Mouse (Mus musculus) urinary bladder, adult 2 months (tissue): Measurements from ENCODE around the gene Clps. TPM values are rescaled to one million over a fixed set of nuclear protein-coding genes. Genes with fewer than 3 reads are reported as not detected.

Experiments
- DNase-seq: peaks from one replicate; pipeline ENCODE4 v3.0.0; 2022; ENCODE audit warnings: low spot score
- polyA plus RNA-seq: library from polyadenylated mRNA; depleted of rRNA; stranded (reverse); fragments of >200 nt; gene quantifications from 2 replicates; pipeline ENCODE4 v1.2.3, GENCODE M21; 2012; rRNA removed

The Clps gene
- polyA plus RNA-seq, 1 experiment = 0.32 TPM

GRCm38 (mm10) chr17:28518615-28519071, 41.9 kb downstream of the Clps start:
- DNase-seq = no peak

GRCm38 (mm10) chr17:28517956-28518614, 42.5 kb downstream of the Clps start:
- peak; percentile 82 for DNase-seq

GRCm38 (mm10) chr17:28517441-28517955, 43.1 kb downstream of the Clps start, which contains the start of gene Fkbp5:
Gene Fkbp5 (minus strand): TSS chr17:28517527.
- DNase-seq = no peak

- DNase-seq = no peak
Observed at GRCm38 (mm10) chr17:28516881-28517280, 43.7 kb downstream of the Clps start.

GRCm38 (mm10) chr17:28515431-28516341, 44.9 kb downstream of the Clps start:
- DNase-seq = no peak

GRCm38 (mm10) chr17:28514555-28514954, 46.0 kb downstream of the Clps start:
- no peak for DNase-seq

- DNase-seq = no peak
Observed at GRCm38 (mm10) chr17:28513844-28514243, 46.7 kb downstream of the Clps start.

GRCm38 (mm10) chr17:28513337-28513736, 47.2 kb downstream of the Clps start:
- no peak for DNase-seq

- DNase-seq = peak; percentile 49
Observed at GRCm38 (mm10) chr17:28512696-28513095, 47.9 kb downstream of the Clps start.

GRCm38 (mm10) chr17:28511616-28512541, 48.7 kb downstream of the Clps start:
- DNase-seq = no peak

- DNase-seq = no peak
Observed at GRCm38 (mm10) chr17:28510445-28511342, 49.9 kb downstream of the Clps start.

Other genes starting within 250 kb of the Clps start
- gene Fance, start 247.2 kb downstream of the Clps start, polyA plus RNA-seq = 11.6 and 18.0 TPM in 2 replicates
- 1,892 and 2,281 TPM in 2 replicates for gene Rpl10a, start 232.3 kb downstream of the Clps start, polyA plus RNA-seq
- gene Tead3, start 209.9 kb downstream of the Clps start, polyA plus RNA-seq = 41.6 and 64.2 TPM in 2 replicates
- gene Tulp1, start 195.5 kb downstream of the Clps start, polyA plus RNA-seq = 0.65 and 0.84 TPM in 2 replicates
- 13.5 and 22.6 TPM in 2 replicates for gene Fkbp5, start 43.2 kb downstream of the Clps start, polyA plus RNA-seq
- gene Armc12, start 30.0 kb downstream of the Clps start, polyA plus RNA-seq = not detected in 2 replicates
- gene Clpsl2, start 11.4 kb downstream of the Clps start, polyA plus RNA-seq = not detected in 2 replicates
- gene Lhfpl5, start 14.9 kb upstream of the Clps start, polyA plus RNA-seq = 0.12 and 0.18 TPM in 2 replicates
- 31.2 and 33.5 TPM in 2 replicates for gene Srpk1, start 61.9 kb upstream of the Clps start, polyA plus RNA-seq
- gene Slc26a8, start 129.5 kb upstream of the Clps start, polyA plus RNA-seq = 2.9 and 3.1 TPM in 2 replicates
- gene Mapk14, start 130.6 kb upstream of the Clps start, polyA plus RNA-seq = 97.4 and 97.7 TPM in 2 replicates
- 0.34 and 1.1 TPM in 2 replicates for gene AC170998.1, start 165.3 kb upstream of the Clps start, polyA plus RNA-seq
- 32.7 and 42.8 TPM in 2 replicates for gene Mapk13, start 208.5 kb upstream of the Clps start, polyA plus RNA-seq
- gene Brpf3, start 240.3 kb upstream of the Clps start, polyA plus RNA-seq = 33.3 and 34.0 TPM in 2 replicates